In genomic region chr10:91241611-91242005, GRCm38 (mm10) we compare ENCODE assay signal across 9 mouse cellular contexts.
DNase-seq lines count a peak whose midpoint lies in the region; ATAC-seq lines count a peak whose summit lies in the region.
"Had no signal": no experiment of that assay in that cellular context is flagged by ENCODE, and none has a peak within 500 bp of the region (broad histone marks: within the 10 kb centered on the region; RNA-seq: fewer than 3 reads in every experiment).

No protein-coding gene starts in this region.

- H3K4me3 ChIP-seq in kidney, embryonic 16.5 days (ENCODE audit: low read length): no peak overlapping the region
- H3K4me3 ChIP-seq in intestine, embryonic 15.5 days (replicated peaks): no peak overlapping the region
- no peak overlapping the region for H3K4me3 ChIP-seq in neural tube, embryonic 15.5 days (replicated peaks)

- intact Hi-C loops in gastrocnemius, postnatal 14 days (cut with DNase I; ENCODE audit: low total_unique reads): no loop called here

- 0 out of 2 replicates have a peak overlapping the region, but pooled peaks have one; percentile 7 for H3K4me2 ChIP-seq in kidney, embryonic 16.5 days (replicated peaks; ENCODE audit: low read depth, low read length)
- H3K4me2 ChIP-seq in intestine, embryonic 15.5 days (replicated peaks): peak overlapping the region; percentile 25
- H3K4me2 ChIP-seq in neural tube, embryonic 15.5 days: peak overlapping the region; percentile 19; the same call in 1 of the 2 replicates

- H3K4me1 ChIP-seq in kidney, embryonic 16.5 days (ENCODE audit: insufficient read depth, low read length): peaks cover 13% of the 10 kb centered on the region; the same call in 1 of the 2 replicates
- H3K4me1 ChIP-seq in intestine, embryonic 15.5 days (replicated peaks): peaks cover 16% of the 10 kb centered on the region; the same call in 1 of the 2 replicates
- peaks cover 26% of the 10 kb centered on the region for H3K4me1 ChIP-seq in neural tube, embryonic 15.5 days

- H3K9ac ChIP-seq in kidney, embryonic 16.5 days (replicated peaks; ENCODE audit: low read length): 0 out of 2 replicates have a peak overlapping the region, but pooled peaks have one; percentile 42
- no peak overlapping the region for H3K9ac ChIP-seq in intestine, embryonic 15.5 days
- no peak overlapping the region for H3K9ac ChIP-seq in neural tube, embryonic 15.5 days (replicated peaks)

- H3K27me3 ChIP-seq in kidney, embryonic 16.5 days (ENCODE audit: insufficient read depth, low read length): no peaks in the 10 kb centered on the region
- H3K27me3 ChIP-seq in intestine, embryonic 15.5 days (replicated peaks): no peaks in the 10 kb centered on the region
- no peaks in the 10 kb centered on the region for H3K27me3 ChIP-seq in neural tube, embryonic 15.5 days (replicated peaks)
- H3K27me3 ChIP-seq: CH12.LX had no signal

- H3K27ac ChIP-seq in kidney, embryonic 16.5 days (ENCODE audit: low read length): peak overlapping the region; percentile 81
- peak overlapping the region; percentile 70 for H3K27ac ChIP-seq in intestine, embryonic 15.5 days
- H3K27ac ChIP-seq in neural tube, embryonic 15.5 days (replicated peaks): peak overlapping the region; percentile 29

- no peaks in the 10 kb centered on the region for H3K36me3 ChIP-seq in kidney, embryonic 16.5 days (ENCODE audit: insufficient read depth, low read length)
- H3K36me3 ChIP-seq in intestine, embryonic 15.5 days: no peaks in the 10 kb centered on the region
- no peaks in the 10 kb centered on the region for H3K36me3 ChIP-seq in neural tube, embryonic 15.5 days

- DNase-seq in kidney, adult 9 months: no peak
- peak; percentile 54 for DNase-seq in gastrocnemius, postnatal 14 days
- no peak for DNase-seq in T-cell, adult 2 months (ENCODE audit: low spot score)
- no peak for DNase-seq in layer of hippocampus, postnatal 14 days (ENCODE audit: low spot score in 2 of 2)

- ATAC-seq in kidney, embryonic 16.5 days (ENCODE audit: low FRiP score, low TSS enrichment): peak; percentile 43
- ATAC-seq in intestine, embryonic 15.5 days: peak; percentile 52
- ATAC-seq in neural tube, embryonic 15.5 days (ENCODE audit: low FRiP score): no peak
- no peak for ATAC-seq in megakaryocyte-erythroid progenitor cell, adult 5-6 weeks (replicated peaks; ENCODE audit: low FRiP score, low TSS enrichment, poor library complexity, severe bottlenecking)

- no peaks in the 10 kb centered on the region for H3K9me3 ChIP-seq in kidney, embryonic 16.5 days (ENCODE audit: low read length)
- H3K9me3 ChIP-seq in intestine, embryonic 15.5 days: no peaks in the 10 kb centered on the region
- H3K9me3 ChIP-seq in neural tube, embryonic 15.5 days (replicated peaks): no peaks in the 10 kb centered on the region

- 20% methylated on average over 7 of the region's 7 CpGs for WGBS in kidney, embryonic 16.5 days
- WGBS in intestine, embryonic 15.5 days: 37% methylated on average over 7 of the region's 7 CpGs
- WGBS in neural tube, embryonic 15.5 days: 44% methylated on average over 7 of the region's 7 CpGs

Comparison
In these comparisons a context has a peak if more than half of its experiments do, and no peak if none do; other contexts are left out.
1. ATAC-seq: peak in kidney, embryonic 16.5 days (single experiment) and intestine, embryonic 15.5 days (single experiment); none in neural tube, embryonic 15.5 days (single experiment) and megakaryocyte-erythroid progenitor cell, adult 5-6 weeks (single experiment).
2. H3K27ac ChIP-seq: peak in every context shown above with its lines; median percentile 81 in kidney, embryonic 16.5 days; 70 in intestine, embryonic 15.5 days; 29 in neural tube, embryonic 15.5 days.
3. Peak in every context shown above with its lines, with median percentiles within 50 percentile points of each other: H3K4me2 ChIP-seq.